Mouse (Mus musculus) bone marrow macrophage, adult 2 months (primary cell): ENCODE results near the gene Chst3. TPM values are rescaled to one million over a fixed set of nuclear protein-coding genes. Genes with fewer than 3 reads are reported as not detected.
"Not testable (repeated sequence)": the region's sequence is repeated elsewhere in the genome, so short reads cannot be mapped to it uniquely, and the experiment has no call there.

Source experiments
- H3K27ac ChIP-seq: 2 replicates; pipeline ENCODE4 v1.5.1; 2012; ENCODE audit warnings: low read depth, low read length; ENCODE audit not compliant: insufficient read depth
- H3K4me1 ChIP-seq: 2 replicates; pipeline ENCODE4 v1.6.1; 2012; ENCODE audit warnings: low read length; ENCODE audit not compliant: control insufficient read depth, insufficient read depth
- H3K4me3 ChIP-seq: 2 replicates; pipeline ENCODE4 v1.5.1; 2012; ENCODE audit warnings: mild to moderate bottlenecking, low read length, moderate library complexity; ENCODE audit not compliant: insufficient read depth
- CTCF ChIP-seq: IDR thresholded peaks from 2 replicates; pipeline ENCODE4 v1.5.1; 2012; ENCODE audit warnings: low read depth, mild to moderate bottlenecking, low read length, moderate library complexity
- POLR2A ChIP-seq: IDR thresholded peaks from 2 replicates; pipeline ENCODE4 v1.6.1; 2012; ENCODE audit warnings: mild to moderate bottlenecking, low read depth, low read length, borderline replicate concordance
- polyA plus RNA-seq: library from polyadenylated mRNA; stranded (reverse); fragments of >200 nt; gene quantifications from 2 replicates; pipeline ENCODE4 v1.2.4, GENCODE M21; 2012; ENCODE audit not compliant: missing spikeins, insufficient read depth, insufficient read length

Chst3 gene
- polyA plus RNA-seq, 1 experiment, result 0.80 TPM

DNA sequence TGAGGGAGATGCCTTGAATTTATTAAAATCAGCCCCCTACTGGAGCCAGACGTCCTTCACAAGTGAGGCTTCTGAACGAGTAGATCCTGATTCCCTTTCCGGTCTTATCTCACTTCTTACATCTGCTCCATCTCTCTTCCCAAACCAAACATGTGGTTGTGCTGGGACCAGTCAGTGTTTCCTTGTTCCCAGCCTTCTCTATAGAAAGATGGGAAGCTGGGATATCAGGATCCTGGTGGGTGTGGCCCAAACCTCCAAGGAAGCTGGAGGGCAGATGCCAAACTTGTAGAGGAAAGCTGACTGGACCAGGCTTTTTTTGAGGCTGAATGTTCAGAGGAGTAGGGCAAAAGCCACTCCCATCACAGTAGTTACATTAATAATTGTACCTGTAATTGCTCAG lies 44.6 kb downstream of the Chst3 start:
- no peaks in the 10 kb centered on the region; the same call in 1 of the 2 replicates for H3K4me1 ChIP-seq
- no peak overlapping the region for H3K27ac ChIP-seq
- H3K4me3 ChIP-seq, result no peak overlapping the region
- TF ChIP-seq POLR2A (no peak), CTCF (no peak)

DNA sequence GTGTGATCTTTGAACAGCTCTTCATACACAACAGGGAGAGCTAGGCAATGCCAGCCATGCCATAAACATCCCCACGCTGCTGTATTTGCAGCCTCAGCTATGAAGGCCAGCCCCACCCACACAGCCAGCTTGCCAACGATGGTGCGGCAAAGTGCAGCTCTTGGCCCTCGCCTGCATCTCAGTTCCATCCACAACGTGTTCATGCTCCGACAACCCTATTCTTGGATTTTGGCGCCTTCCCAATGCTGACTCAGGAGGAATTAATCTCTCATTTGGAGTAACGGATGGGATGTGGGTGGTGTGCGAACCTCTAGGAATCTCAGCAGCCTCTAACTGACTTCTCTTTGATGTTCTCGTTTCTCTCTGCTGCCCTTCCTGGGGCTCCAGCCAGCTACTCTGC lies 46.0 kb downstream of the Chst3 start:
- TF ChIP-seq POLR2A (no peak), CTCF (no peak)
- H3K27ac ChIP-seq, result no peak overlapping the region
- peaks cover 2% of the 10 kb centered on the region; the same call in 1 of the 2 replicates for H3K4me1 ChIP-seq
- H3K4me3 ChIP-seq, result no peak overlapping the region

DNA sequence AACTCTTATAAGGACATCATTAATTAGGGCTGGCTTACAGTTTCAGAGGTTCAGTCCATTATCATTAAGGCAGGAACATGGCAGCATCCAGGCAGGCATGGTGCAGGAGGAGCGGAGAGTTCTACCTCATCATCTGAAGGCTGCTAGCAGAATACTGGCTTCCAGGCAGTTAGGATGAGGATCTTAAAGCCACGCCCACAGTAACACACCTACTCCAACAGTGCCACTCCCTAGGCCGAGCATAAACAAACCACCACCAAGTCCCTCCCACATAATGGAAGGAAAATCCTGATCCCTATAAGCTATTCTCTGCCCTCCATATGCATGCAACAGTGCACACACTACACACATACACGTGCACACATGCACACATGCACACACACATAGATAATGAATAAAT lies 46.8 kb downstream of the Chst3 start:
- TF ChIP-seq POLR2A (no peak), CTCF (no peak)
- H3K4me1 ChIP-seq, result peaks cover 2% of the 10 kb centered on the region; the same call in 1 of the 2 replicates
- no peak overlapping the region for H3K4me3 ChIP-seq
- no peak overlapping the region for H3K27ac ChIP-seq

DNA sequence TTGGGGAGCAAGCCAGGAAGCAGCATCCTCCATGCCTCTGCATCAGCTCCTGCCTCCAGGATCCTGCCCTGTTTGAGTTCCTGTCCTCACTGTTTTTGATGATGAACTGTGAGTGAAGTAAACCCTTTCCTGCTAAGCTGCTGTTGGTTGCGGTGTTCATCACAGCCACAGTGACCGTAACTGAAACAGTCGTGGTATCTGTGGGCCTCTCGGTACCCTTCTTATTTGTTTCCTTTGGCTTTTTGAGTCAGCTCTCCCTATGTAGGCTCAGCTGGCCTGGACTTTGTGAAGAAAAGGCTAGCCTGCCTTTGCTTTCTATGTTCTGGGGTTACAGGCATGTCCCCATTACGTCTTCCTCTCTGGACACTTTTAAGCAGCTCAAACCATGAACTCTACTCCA lies 47.7 kb downstream of the Chst3 start:
- H3K4me3 ChIP-seq, result no peak overlapping the region

DNA sequence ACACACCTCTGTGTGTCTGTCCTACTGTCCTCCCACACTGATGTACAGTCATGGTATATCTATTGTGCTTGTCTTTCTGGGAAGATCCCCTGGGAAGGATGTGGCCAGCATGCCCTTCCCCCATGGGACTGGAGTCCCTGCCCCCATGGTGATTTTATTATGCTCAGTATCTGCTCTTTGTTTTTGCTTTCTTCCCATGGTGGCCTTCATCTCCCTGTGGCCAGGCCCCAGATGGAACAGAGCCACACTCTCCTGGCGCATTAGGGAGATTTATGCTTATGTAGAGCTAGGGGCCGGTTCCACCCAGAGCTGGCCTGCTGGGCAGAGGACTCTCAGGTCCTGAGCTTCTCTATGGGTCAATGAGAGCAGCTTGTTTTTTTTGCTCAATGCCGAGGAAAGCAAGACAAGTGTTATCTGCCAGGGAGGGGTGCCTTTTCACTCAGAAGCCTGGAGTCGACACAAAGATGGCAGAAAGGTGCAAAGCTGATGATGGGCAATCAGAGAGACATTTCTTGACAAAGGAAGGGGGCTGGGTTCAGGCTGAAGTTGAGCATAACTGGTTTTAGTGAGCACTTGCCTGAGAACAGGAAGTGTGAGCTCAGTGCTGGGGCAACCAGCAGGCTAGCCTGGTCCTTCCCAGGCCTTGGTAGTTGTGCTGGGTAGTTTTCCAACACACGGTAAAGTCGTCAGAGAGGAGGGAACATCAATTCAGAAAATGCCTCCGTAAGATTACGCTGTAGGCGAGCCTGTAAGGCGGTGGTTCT lies 48.6 kb downstream of the Chst3 start:
- H3K4me3 ChIP-seq, result no peak overlapping the region
- peaks cover 2% of the 10 kb centered on the region; the same call in 1 of the 2 replicates for H3K4me1 ChIP-seq
- no peak overlapping the region for H3K27ac ChIP-seq
- TF ChIP-seq CTCF (no peak), POLR2A (no peak)

More for the DNA sequence above, 47.7 kb downstream of the Chst3 start:
- Histone ChIP-seq H3K27ac (no peak overlapping the region), H3K4me1 (peaks cover 2% of the 10 kb centered on the region; the same call in 1 of the 2 replicates)
- TF ChIP-seq POLR2A (no peak), CTCF (no peak)

DNA sequence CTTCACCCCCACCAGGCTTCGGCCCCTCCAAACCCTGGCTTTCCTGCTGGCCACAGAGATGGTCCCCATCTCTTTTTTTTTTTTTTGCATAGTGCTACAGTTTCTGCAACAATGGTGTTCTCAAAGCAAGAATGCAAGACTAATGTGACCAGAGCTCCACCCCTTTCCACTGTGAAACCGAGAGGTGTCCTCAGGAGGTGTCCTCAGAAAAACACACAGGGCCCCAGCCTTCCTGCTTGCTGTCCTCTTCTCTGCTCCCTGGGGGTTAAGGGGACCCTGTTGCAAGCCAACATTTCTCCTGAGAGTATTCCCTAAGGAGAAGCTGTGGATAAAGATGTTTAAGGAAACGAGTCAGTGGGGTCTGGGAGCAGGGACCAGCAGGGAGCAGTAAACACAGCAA lies 50.1 kb downstream of the Chst3 start:
- Histone ChIP-seq H3K4me1 (peaks cover 2% of the 10 kb centered on the region; the same call in 1 of the 2 replicates), H3K27ac (no peak overlapping the region), H3K4me3 (no peak overlapping the region)
- TF ChIP-seq CTCF, result no peak
- no peak for TF ChIP-seq POLR2A

DNA sequence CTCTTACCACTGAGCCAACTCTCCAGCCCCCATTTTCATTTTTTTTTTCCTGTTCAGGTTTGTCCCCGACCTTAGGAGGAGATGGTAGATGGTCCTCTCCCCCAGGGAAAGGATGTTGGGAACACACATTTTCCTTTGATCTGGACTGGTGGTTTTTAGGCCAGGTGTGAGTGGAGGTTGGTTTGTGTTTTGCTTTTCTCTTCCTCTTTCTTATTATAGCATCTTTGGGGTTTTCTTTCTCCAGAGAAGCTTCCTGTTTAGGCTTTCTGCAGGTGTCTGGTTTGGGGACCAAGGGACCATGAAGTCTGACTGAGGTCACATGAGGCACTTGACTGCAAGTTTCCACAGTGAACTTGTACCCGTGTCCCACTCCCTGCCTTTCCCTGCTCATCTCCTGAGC lies 50.8 kb downstream of the Chst3 start:
- Histone ChIP-seq H3K4me3 (no peak overlapping the region), H3K4me1 (peaks cover 2% of the 10 kb centered on the region; the same call in 1 of the 2 replicates), H3K27ac (no peak overlapping the region)

DNA sequence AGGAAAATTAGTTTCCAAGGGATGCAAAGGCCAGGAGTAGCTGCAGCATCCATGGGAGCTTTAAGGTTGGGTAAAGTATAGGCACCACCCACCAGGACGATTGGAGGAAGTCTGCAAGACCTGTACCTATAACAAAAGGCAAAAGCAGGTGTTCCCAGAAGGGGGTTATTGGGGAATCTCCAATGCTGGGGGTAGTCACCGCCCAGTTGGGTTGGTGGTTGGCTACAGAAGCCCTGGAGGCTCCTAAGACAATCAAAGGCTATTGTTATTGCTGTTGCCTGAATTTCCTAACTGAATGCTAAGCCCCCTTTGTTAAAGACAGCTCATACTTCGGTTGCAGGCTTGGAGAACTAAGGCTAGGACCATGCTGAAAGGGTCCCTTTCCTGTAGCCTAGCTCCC lies 53.0 kb downstream of the Chst3 start:
- Histone ChIP-seq H3K27ac (no peak overlapping the region), H3K4me1 (peaks cover 2% of the 10 kb centered on the region; the same call in 1 of the 2 replicates), H3K4me3 (no peak overlapping the region)
- no peak for TF ChIP-seq CTCF
- no peak for TF ChIP-seq POLR2A

More for the DNA sequence above, 50.8 kb downstream of the Chst3 start:
- TF ChIP-seq CTCF, result no peak
- no peak for TF ChIP-seq POLR2A

DNA sequence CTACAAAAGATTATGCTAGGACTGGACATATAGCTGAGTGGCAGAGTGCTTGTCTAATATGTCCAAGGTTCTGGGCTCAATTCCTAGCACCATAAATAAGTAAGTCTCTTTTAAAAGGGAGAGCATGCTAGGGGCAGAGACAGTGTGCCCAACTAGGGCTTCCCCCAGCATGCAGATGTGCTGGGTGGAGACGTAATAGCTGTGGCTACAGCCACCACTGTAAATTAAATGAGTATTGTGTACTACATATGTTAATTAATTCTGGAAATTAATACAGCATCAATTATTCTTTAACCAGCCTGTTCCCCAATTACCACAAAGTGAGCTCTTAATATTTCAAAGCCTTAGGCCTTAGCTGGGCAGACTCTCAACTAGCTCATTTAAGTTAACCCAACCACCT lies 54.2 kb downstream of the Chst3 start:
- TF ChIP-seq POLR2A (no peak), CTCF (no peak)
- H3K4me1 ChIP-seq, result 0 out of 2 replicates have a peak, but pooled peaks cover 2% of the 10 kb centered on the region
- H3K27ac ChIP-seq, result no peak overlapping the region
- no peak overlapping the region for H3K4me3 ChIP-seq

DNA sequence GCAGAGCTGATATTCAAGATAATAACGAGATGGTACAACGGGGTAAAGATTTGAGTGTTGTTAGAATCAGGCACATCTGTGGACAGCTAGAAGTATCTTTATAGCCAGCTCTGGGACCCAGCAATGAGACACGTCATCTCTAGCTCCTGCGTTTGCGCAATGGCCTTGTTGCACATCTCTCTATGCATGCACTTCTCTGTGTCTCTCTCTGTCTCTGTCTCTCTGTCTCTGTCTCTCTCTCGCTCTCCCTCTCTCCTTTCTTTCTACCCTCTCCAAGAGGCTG lies 56.1 kb downstream of the Chst3 start:
- H3K4me3 ChIP-seq, result no peak overlapping the region
- no peaks in the 10 kb centered on the region for H3K4me1 ChIP-seq
- no peak for TF ChIP-seq CTCF
- no peak overlapping the region for H3K27ac ChIP-seq

DNA sequence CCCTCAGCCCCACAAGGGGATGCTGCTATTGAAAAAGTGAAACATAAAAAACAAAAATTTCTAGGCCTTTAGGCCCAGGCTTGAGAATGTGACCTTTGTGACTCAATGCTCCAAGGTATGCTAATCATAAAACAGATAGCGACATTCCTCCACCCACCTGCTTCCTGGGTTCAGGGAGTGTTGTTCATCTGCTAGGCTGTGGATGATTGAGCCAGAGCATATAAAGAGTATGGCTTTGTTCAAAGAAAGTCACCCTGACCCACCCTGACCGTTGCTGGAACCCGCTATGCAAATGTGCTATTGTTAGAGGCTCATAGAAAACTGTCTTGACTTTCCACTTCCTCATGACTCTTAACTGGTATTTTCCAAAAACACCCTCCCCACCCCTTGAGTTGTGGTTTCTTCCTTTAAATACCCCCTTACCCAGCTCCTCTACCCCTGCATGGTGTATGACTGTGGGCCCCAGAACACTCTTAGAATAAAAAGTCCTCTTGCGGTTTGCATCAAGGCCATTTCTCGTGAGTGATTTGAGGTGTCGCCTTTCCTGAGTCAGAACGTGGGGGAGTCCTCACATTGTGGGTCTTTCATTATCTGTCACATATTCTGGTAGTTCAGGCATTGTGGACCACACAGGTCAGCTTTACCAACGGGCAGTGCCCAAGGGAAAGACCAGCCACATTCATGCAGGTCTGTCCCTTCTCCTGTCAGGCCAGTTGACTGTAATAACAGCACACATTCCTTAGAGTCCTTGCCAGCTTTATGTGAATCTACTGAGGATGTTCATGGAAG lies 56.7 kb downstream of the Chst3 start:
- H3K27ac ChIP-seq, H3K4me1 ChIP-seq, H3K4me3 ChIP-seq: not testable (repeated sequence)

DNA sequence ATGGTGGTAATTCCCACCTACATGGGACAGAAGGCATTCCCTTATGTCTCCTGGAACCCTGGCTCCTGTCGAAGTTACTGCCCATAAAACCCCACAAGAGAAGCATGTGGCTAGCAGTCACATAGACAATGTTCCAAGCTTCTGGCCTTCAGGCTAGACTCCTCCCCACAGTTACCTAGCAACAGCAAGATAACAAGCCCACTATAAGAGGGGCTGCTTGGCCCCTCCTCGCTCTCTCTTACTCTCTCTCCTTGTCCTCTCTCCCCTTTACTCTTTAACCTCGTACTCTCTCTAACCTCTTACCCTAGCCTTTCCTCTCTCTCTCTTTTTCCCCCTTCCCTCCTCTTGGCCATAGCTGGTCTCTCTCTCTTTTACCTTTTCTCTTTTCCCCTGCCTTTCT lies 57.7 kb downstream of the Chst3 start:
- not testable (repeated sequence) for H3K4me1 ChIP-seq, H3K27ac ChIP-seq, H3K4me3 ChIP-seq
